Mouse (Mus musculus) CH12.LX (cell line): ENCODE measurements around the gene Tmem151b.
A peak's percentile ranks its signal among the peaks of the same experiment; 100 is the strongest.

Experiments used
- CTCF ChIP-seq, 2 experiments: IDR thresholded peaks in 1 of 2; conservative IDR thresholded peaks in 1 of 2; 2 replicates each; pipeline ENCODE4 v1.5.1; 2011 to 2012; ENCODE audit warnings: low read depth in 2 of 2, low read length in 2 of 2, improper control_type of control experiment in 1 of 2, inconsistent platforms in 1 of 2, mild to moderate bottlenecking in 1 of 2, moderate library complexity in 1 of 2
- MAFK ChIP-seq: IDR thresholded peaks from 2 replicates; pipeline ENCODE4 v1.6.1; 2011; ENCODE audit warnings: low read length, improper control_type of control experiment; ENCODE audit not compliant: insufficient replicate concordance
- POLR2A ChIP-seq: IDR thresholded peaks from 2 replicates; pipeline ENCODE4 v1.6.1; 2011; ENCODE audit warnings: low read depth, mild to moderate bottlenecking, improper control_type of control experiment, low read length
- SIN3A ChIP-seq: IDR thresholded peaks from 2 replicates; pipeline ENCODE4 v1.6.1; 2012; ENCODE audit warnings: low read length, improper control_type of control experiment, inconsistent platforms
- SMC3 ChIP-seq: IDR thresholded peaks from 2 replicates; pipeline ENCODE4 v1.6.1; 2011; ENCODE audit warnings: low read depth, low read length, improper control_type of control experiment
- ZMIZ1 ChIP-seq: IDR thresholded peaks from 2 replicates; pipeline ENCODE4 v1.6.1; 2012; ENCODE audit warnings: low read depth, mild to moderate bottlenecking, inconsistent platforms, low read length, improper control_type of control experiment

DNA sequence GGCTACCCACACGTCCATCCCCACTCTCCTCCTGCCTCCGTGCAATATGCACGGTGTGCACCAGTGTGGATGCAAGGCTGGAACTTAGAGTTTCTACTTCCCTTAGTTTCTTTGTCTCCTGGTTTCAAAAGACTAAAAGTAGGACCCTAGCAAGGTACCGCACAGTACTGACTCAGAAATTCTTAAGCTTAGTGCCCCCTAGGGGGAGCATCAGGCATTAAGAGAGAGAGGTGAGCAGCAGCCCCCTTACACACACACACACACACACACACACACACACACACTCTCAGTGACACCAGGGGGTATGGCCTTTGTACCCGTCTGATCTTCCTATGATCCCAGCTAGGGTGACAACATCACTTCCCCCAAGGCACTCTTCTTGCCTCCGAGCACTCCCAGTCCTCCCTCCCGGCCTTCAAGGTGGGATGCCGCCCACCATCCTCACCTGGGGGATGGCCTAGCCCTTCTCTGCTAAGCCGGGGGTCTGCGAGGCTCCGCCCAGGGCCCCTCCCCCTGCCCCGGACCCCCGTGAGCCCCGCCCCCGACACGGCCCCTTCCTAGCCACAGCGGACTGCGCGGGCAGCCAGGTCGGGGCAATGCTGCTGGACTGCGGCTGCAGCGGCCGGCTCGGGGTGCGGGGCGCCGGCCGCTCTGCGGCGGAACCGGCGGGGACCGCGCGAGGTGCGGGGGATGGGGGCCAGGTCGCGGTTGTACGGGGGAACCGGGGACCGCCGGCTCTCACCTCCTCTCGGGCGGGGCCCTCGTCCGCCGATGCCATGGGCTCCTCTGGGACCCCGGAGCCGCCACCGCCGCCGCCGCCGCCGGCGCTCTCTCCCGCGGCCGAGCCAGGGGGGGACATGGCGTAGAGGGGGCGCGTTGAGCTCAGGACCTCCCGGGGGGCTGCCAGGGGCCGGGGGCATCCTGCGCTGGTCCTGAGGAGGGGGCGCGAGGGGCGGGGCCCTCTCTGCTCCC is 650 bp downstream of the Tmem151b start:
- TF ChIP-seq CTCF (conservative IDR thresholded peaks at IDR 0.05 in 1 of 2, IDR thresholded peaks at IDR 0.05 in 1 of 2; ENCODE audit: low read depth in 2 of 2, low read length in 2 of 2) (peak in 1 of 2 experiments; percentile 34; a peak in 2 of 4 replicates), ZMIZ1 (no peak), MAFK (no peak), POLR2A (no peak), SMC3 (no peak; the same call in 1 of the 2 replicates), SIN3A (no peak)
